Mouse (Mus musculus) kidney, postnatal 10 days (tissue): ENCODE data around the gene Inafm2.

Experiments
- DNase-seq: peaks from one replicate; pipeline ENCODE4 v3.0.0; 2021; ENCODE audit warnings: mixed read lengths

The Inafm2 gene

DNA sequence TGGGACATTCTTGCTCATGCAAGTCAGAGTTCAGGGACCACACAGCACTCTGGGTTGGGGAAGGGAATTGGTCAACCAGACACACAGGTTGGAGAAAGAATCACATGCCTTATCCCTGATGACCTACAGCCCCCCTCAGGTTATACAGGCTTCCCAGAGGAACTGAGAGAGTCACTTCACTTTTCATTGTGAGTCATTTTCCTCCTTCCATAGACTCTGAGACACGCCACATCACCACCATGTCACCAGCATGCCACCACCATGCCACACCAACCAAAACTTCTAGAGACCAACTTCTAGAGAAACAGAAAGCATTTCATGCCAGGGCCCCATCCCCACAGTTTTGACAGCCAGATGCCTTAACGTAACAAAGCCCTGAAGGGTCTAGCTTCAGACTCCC lies 18.7 kb upstream of the Inafm2 start:
- no peak for DNase-seq

DNA sequence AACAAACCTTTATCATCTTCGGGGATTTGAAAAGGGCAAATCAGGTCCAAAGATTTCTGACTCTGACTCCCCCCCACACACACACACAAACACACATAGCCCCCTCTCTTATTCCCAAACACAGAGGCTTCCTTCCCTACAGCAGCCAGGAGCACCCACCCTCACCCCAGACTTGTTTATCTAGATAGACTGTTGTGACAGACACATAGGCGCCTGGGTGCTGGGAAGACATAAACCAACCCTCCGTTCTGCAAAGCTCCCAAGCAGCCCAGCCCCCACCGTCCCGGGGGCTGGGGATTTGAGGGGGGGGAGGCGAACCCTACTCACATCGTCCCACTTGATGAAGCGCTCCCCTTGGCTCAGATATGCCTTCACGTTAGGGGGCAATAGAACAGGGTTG lies 17.6 kb upstream of the Inafm2 start:
- peak; percentile 62 for DNase-seq

DNA sequence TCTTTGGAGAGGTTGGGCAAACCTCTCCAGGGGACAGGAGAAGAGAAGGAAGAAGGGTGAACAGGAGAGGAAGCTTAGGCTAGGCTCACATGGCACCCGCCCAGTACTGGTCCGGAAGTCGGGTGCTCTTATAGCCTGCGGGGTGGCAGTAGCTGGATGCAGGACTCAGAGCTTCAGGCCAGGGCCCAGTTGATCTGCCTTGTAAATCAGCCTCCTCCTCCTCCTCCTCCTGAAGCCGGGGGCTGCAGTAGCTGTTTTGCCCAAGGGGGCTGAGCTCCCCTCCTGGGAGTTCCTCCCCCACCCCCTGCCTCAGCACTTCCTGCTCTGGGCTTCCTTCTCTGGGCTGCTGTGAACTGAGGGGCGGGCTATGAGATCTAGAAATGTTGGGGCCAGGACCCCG lies 17.2 kb upstream of the Inafm2 start, which contains the start of gene Plcb2:
Gene Plcb2 (minus strand): TSS at position 102 of the 400 bp plus-strand sequence.
- peak; percentile 63 for DNase-seq

DNA sequence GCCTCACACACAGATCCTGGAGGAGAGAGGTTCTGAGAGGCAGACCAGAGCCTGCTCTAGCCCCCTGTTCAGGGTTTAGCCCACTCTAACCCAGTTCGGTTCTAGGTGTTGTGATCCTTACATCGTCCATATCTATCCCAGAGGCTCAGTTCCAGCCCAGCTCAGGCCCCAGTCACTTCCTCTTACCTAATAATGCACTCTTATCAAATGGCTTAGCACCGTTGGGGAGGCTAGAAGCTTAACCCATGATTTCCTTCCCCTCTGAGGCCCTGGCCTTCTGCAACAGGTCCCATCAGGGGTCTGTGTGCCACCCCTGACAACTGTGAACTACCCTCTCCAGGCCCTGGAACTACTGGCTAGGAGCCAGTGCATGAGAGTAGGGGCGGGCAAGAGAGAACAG lies 16.4 kb upstream of the Inafm2 start:
- no peak for DNase-seq

DNA sequence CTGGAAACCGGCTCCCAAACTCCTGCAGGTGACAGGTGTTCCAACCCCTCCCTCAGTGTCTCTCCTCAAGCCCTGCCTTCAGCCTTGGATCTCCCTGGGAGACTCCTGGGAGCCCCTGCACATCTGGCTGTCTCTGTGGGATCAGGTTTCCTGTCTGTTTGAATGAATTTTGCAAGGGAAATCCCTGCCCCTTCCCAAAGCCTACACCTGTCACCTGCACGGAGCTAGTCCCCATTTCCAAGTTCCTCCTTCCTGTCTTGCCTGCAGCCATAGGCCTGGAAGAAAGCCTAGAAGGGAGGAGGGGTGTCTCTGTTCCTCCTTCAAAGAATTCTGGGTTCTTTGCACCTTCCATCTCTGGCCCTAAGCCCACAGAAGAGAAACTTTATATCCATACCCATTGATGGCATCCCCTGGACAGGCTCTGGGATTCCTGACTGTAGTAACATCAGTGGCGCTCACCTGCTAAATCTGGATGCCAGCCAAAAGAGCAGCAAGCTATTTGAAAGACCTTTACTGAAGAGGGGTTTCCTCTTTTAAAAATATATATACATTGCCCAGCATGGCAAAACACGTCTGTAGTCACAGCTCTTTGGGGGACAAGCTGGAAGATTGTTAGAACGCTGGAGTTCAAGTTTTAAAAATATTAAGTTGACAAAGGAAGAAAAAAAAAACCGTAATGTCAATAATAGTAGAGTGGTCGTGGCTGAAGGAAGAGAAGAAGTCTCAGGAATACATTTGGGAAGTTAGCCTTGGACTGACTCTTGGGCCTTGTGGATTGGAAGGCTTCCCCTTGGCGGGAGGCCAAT lies 15.5 kb upstream of the Inafm2 start:
- no peak for DNase-seq

DNA sequence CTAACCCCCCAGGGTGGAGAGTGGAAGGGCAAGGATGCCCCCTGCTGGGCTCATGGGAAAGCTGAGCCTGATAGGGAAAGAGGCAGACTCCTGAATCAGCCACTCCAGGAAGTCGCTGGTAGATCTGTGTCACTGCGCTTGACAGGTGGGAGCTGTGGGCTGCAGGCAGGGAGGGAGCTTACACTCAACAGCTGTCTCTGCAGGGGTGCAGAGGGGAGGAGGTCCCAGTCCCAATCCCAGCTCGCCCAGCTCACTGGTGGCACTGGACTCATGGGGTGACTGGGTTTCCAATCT lies 15.0 kb upstream of the Inafm2 start:
- DNase-seq: peak; percentile 92

DNA sequence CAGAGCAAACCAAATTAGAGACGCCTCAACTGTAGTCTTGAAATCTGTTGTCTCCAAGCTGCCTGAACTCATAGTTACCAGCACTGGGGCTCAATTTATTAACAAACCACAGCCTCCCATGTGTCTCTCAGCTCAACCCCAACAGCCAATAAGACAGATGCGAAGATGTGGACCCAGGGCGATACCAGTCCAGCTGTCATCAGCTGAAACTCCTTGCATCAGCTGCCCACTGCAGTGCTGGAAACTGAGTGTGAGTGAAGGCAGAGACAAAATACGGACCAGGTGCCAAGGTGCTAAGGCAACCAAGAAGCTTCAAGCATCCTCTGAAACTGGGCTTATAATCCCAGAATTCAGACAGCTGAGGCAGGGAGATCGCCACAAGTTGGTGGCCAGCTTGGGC lies 13.6 kb upstream of the Inafm2 start:
- DNase-seq: no peak

DNA sequence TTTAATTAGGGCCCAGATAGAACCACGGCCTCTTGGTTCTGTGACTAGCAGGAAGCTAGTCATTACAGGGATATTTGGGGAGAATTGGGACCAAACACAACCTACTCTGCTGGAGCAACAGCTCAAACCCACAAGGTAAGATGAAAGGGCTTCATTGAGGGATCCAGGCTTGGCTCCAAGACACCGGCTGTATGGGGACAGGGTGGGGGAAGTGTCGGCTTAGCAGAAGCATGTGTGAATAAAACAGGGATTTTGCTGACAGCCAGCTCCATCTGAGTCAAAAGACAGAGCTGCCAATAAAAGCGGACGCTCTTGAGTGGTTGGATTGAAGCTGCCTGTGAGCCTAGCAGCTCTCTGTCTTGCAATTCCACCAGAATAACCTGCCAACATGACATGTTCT lies 12.2 kb upstream of the Inafm2 start:
- DNase-seq: no peak

DNA sequence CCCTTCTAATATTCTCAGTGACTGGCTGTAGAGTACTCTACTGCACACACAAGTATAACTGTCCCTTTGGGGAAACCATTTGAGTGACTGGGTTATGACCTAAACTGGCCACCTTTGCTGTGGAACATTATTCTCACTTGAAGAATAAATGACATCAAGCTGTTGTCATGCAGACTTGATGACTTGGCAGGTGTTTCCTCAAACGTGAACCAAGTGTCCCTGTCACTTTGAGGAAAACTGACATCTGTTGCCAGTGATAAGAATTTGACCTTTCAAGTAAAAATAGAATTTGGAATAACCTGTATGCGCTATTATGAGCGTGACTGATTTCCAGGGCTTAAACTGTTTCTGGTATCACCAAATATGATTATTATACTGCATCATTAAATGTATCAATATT lies 5.2 kb upstream of the Inafm2 start:
- DNase-seq: no peak

DNA sequence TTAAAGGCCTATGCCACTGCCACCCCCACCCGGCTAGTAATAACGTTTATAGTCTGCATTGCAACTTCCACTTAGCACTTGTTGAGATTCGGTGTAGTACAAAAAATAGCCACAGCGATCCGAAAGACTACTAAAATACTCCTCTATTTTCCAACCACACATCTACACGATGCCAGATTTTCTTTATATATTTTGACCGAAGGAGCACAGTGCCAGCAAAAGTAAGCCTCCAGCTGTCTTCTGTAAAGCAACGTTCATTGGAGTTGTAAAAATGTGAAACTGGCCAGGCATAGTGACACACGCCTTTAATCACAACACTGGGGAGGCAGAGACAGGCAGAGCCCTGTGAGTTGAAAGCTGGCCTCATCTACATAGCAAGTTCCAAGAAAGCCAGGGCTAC lies 4.4 kb upstream of the Inafm2 start:
- DNase-seq: no peak

DNA sequence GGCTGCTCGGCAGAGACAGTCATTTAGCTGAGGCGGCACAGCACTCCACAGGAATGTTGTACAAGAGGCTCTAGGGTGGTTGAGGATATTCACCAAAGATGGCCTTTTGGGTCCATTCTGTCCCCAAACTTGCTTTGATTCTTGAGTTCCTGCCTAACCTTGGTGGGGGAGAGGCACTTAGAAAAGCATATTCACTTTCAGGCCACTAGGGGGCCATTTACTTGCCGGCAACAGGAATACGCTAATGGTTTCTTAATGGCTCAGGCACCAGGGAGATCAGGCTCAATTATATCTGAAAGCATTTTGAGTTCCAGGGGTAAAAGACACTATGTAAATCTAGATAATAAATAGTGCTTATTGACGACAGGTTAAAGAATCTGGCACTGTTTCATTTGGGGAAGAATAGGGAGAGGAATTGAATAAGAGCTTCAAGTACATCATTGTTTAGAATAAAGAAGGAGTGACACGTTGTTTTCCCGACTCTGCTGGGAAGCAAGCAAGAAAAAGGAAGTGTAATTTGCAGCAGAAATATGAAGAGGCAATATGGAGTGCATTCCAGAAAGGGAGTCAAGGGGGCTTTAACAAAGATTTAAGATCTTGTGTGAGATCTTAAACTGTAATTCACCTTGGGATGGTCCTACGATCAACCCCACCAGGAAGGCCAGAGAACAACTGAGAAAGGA lies 2.2 kb upstream of the Inafm2 start:
- peak; percentile 50 for DNase-seq

DNA sequence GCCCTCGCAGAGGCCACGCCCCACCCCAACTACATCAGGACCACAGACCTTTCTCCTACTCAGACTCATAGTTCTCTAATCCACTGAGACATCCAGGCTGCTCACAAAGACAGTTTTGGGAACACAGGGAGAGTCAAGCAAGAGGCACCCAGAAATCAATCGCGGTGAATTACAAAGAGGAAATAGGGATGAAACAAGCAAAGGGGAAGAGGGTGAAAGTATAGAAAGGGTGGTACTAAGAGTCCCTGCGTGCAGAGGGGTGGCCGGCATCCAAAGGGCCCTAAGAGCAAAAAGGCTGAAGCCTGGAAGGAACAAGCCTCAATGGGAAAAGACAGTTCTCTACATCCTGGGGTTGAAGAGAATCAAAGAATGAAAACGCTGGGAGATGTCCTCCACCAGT lies 937 bp upstream of the Inafm2 start:
- DNase-seq: no peak

DNA sequence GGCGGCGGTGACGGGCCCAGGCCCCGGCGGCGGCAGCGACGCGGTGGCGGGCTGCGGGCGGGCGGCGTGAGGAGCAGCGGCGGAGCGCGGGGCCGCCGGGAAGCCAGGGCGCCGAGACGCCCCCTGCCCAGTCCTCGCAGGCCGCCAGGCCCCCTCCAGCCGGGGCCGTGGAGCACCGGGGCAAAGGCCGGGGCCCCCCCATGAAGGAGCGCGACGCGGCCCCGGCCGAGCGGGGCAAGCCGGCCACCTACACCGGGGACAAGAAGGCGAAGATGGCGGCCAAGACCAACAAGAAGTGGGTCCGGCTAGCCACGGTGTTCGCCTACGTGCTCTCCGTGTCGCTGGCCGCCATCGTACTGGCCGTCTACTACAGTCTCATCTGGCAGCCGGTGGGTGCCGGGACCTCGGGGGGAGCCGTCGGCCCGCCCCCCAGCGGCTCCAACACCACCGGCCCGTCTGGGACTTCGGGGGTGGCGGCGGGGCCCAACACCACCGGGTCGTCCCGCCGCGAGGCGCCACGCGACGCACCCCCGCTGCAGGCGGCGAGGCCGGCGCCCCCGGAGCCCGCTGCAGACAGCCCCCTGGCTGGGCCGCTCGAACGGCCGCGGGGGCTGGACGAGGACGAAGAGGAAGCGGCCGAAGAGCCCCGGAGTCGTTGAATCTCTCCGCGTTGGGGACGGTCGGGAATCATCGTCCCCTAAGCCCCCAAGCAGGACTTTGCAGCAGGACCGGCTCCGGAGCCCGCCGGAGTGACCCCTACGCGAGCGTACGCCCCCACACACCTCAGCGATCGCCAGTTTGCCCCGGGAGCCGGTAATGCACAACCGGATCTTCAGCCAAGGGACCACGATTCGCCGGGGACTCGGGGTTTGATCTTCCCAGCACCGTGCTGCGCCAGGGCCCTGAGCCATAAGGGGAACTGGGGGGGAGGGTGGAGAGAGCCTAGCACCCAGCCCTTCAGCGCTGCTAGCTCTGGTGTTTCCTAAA lies 650 bp downstream of the Inafm2 start:
- peak; percentile 62 for DNase-seq

DNA sequence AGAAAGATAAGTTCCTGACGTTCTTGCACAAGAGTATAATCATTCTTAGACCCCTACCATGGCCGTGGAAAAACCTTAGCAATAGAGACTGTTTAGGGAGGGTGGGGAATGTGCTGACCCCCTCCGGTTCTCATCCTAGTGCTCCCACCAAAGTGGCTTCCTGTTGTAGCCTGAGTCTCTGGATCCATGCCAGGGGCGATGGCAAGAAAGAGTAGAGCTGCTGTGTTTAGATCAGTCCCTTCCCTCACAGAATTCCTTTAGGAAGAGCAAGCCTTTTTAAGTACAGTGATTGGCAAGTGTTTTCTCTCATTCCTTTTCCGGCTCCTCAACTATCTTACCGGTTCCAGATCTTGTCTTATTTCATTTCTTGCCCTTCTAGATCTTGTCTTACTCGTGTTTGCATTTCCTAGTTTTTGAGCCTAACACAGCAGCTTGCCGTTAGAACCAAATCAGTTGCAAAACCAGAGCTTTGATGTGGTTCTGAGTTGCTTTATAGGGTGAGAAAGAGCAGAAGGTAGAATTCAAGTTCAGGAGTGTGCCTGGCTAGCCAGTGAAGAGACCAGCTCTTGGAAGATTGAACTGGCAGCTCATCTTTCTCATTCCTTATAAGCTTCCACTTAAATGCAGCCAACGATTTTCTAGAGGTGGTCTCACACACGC lies 1.9 kb downstream of the Inafm2 start:
- DNase-seq: peak; percentile 73

DNA sequence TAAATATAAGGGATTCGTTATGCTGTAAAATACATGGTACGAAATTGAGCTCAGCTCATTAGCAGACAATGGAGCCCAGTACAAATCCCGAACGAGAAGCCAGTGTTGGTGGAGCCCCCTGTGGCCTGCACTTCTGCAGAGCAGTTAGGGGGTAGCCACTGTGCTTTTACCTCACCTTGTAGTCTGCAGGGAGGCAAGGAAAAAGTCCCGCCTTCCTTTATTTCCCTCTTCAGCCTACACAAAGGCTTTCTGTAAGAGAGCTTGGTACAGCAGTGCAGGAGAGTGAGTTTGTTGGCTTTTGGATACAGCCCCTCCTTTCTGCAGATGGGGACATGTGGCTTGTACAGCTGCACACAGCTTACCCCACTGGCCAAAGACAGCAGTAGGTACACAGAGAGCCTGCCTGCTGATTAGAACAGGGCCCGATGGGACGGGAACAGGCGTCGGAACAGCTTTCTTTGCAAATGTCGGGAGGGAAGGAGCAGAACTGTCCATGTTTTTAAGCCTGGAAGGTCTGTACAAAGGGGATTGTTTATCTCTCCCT lies 3.9 kb downstream of the Inafm2 start:
- no peak for DNase-seq

DNA sequence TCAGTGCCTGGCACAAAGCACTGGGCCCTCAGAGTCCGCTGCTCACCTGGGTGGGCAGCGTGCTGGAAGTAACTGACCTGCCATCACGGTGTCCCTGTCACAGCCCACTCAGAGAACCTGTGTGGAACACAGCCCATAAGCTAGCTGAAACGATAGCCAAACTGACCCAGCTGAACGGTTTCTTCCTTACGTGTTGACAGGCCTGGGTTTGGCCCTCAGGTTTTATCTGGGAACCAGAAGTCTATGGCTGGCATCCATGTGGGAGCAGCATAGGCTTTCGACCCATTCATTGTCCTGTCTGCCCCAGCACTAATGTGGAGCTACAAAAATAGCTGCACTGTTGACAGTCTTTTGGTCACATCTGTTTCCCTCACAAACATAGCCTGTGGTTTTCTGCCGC lies 4.9 kb downstream of the Inafm2 start:
- DNase-seq: no peak

DNA sequence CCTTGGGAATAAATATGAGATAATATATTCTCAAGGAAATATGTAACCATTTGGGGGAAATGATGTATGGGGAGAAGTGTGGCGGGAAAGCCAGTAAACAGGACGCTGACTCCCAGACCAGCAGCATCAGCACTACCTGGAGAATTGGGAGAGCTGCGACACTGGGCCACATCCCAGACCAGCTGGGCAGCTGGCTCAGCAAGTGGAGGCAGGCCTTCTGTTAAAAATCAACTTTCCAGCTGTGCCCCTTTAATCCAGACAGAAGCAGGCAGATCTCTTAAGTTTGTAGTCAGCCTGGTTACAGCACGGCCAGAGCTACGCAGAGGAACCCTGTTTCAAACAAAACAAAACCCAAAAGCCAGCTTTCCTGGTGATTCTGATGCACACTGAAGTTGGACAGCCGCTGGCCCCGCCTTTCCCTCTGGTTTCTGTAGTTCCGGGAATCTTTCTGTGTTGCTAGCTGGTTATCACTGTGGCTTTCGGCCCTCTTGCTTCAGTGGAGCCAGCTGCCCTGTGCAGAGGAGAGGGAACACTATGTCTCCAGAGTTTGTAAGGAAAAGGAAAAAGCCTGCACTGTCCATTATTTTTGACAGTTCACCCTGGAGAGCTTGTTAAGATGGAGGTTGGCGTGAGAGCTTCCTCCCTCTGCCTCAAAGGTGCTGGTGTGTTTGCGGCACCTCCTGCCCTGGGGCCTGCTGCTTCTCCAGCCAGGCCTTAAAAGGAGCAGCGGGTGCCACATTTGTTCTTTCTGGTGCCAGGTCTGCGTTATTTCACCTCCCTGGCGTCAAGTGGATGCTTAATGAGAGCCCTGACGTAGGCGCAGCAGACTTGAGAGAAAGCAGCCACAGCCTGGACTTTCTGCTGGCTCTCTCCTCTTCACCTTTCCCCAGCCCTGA lies 6.6 kb downstream of the Inafm2 start:
- no peak for DNase-seq

DNA sequence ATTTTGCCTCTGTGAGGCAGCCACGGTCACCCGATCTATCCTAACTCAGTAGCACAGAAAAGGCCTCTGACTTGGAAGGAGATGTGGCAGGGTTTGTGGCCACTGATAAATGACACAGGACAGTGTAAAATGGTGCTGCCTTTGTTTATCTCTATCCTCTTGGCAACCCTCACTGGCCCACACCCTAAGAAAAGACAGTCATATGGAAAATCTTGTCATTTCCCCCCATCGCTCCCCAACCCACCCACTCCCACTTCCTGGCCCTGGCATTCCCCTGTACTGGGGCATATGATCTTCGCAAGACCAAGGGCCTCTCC lies 7.2 kb downstream of the Inafm2 start:
- no peak for DNase-seq

DNA sequence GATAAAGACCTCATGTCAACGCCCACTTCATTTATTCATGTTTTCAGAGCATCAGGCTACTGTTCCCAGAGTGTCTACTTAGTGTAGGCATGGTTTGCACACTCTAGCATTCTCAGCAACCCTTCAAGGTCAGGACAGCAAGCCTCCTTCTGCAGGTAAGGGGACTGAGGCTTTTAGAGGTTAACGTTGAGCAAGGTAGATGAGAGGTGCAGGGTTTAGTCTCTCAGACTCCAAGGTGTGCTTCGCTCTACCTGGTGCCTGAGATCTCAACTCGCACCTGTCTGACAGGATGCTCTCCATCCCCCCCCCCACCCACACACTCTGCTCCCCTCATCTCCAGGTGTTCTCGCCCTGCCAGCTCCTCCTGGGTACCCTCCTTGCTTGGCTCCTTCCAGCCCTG lies 8.6 kb downstream of the Inafm2 start:
- no peak for DNase-seq

DNA sequence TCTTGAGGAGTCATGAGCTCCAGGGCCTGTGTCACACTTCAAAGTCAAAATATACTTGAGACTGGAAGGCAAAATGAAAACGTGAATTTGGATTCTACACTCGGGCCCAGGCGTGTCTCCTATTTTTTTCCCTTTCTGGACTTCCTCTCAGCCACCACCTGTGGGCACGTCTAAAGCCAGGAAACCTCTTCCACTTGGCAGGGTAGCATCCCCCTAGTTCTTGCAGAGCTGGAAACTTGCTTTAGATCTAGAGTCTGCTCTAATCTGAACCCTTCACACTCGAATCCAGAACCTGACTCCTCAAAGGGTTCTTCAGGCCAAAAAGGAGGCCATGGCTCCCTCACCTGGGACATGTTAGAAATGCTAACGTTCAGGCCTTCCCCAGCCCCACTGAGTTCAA lies 9.8 kb downstream of the Inafm2 start:
- no peak for DNase-seq

DNA sequence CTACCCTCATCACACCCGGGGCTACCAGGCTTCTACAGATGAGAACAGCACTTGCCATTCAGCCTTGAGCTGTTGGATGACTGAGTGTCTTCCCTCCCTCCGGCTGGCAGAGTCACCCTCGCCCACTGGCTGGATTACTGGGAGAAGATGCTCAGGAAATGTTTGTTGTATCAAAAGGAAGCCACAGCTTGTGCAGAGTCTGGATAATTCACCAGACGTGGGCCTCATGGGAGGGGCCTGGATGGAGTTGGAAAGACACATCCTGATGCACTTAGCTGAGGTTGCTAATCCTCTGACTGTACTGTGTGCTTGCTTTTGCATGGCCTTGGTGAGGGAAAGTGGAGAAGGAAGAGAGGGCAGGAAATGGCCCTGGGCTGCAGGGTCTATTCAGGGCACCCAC lies 10.5 kb downstream of the Inafm2 start:
- no peak for DNase-seq

DNA sequence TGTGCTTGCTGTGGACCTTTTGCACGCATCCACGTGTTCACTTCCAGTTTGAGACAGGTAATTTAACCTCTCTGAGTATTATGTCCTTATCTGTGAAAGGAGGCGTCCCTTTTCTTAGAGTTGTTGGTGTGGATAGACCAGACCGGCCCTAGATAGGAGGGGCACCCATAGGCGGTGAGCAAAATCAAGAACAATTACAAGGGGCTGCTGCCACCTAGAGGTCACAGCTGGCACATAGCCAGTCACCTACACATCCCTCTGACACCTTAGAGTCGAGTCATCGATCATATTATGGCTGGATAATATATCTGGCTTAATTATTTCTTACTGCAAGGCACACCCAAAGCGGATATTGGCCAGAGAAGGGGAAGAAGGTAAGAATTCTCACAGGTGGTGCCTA lies 14.3 kb downstream of the Inafm2 start:
- DNase-seq: peak; percentile 77
